Mouse (Mus musculus) layer of hippocampus, adult 11-12 months (tissue): ENCODE measurements around the gene Dnase2a.

Experiments used
- DNase-seq: peaks from one replicate; pipeline ENCODE4 v3.0.0; 2022; ENCODE audit warnings: low spot score

Gene Dnase2a

GRCm38 (mm10) chr8:84908421-84909161 is at the start of gene Dnase2a:
Gene Dnase2a, plus strand, starts transcription at chr8:84908560.
- DNase-seq: peak; percentile 89

- DNase-seq: peak; percentile 56
These were observed 36.7 kb upstream of the Dnase2a start, which contains the start of gene Syce2 for GRCm38 (mm10) chr8:84871376-84872308. Gene Syce2, plus strand, starts transcription at chr8:84872111.

GRCm38 (mm10) chr8:84872309-84872965 is 35.9 kb upstream of the Dnase2a start:
- no peak for DNase-seq

GRCm38 (mm10) chr8:84873016-84873415 is 35.3 kb upstream of the Dnase2a start:
- DNase-seq: no peak

- no peak for DNase-seq
These were observed 34.0 kb upstream of the Dnase2a start for GRCm38 (mm10) chr8:84874339-84874738.

GRCm38 (mm10) chr8:84877297-84878035 is 30.9 kb upstream of the Dnase2a start:
- no peak for DNase-seq

- no peak for DNase-seq
These were observed 29.4 kb upstream of the Dnase2a start for GRCm38 (mm10) chr8:84878915-84879314.

- no peak for DNase-seq
These were observed 23.6 kb upstream of the Dnase2a start for GRCm38 (mm10) chr8:84884728-84885127.

GRCm38 (mm10) chr8:84888280-84888679 is 20.1 kb upstream of the Dnase2a start:
- DNase-seq: no peak

GRCm38 (mm10) chr8:84889141-84889540 is 19.2 kb upstream of the Dnase2a start:
- no peak for DNase-seq

- no peak for DNase-seq
These were observed 15.2 kb upstream of the Dnase2a start for GRCm38 (mm10) chr8:84892993-84893708.

- DNase-seq: peak; percentile 94
These were observed 14.6 kb upstream of the Dnase2a start, which contains the start of gene Gcdh for GRCm38 (mm10) chr8:84893709-84894134. Gene Gcdh, minus strand, starts transcription at chr8:84893921.

- no peak for DNase-seq
These were observed 12.4 kb upstream of the Dnase2a start for GRCm38 (mm10) chr8:84895963-84896362.

- DNase-seq: no peak
These were observed 7.3 kb upstream of the Dnase2a start for GRCm38 (mm10) chr8:84901071-84901470.

- no peak for DNase-seq
These were observed 6.6 kb upstream of the Dnase2a start, which contains the start of gene Klf1 for GRCm38 (mm10) chr8:84901752-84902151. Gene Klf1, plus strand, starts transcription at chr8:84901928.

- DNase-seq: no peak
These were observed 5.9 kb upstream of the Dnase2a start for GRCm38 (mm10) chr8:84902367-84902919.

GRCm38 (mm10) chr8:84902920-84903661 is 5.3 kb upstream of the Dnase2a start:
- DNase-seq: peak; percentile 96

GRCm38 (mm10) chr8:84904351-84904750 is 4.0 kb upstream of the Dnase2a start:
- no peak for DNase-seq

GRCm38 (mm10) chr8:84907037-84907436 is 1.3 kb upstream of the Dnase2a start:
- no peak for DNase-seq

- DNase-seq: no peak
These were observed 867 bp upstream of the Dnase2a start for GRCm38 (mm10) chr8:84907493-84907892.
